Mouse (Mus musculus) adrenal gland, postnatal 14 days (tissue): Measurements from ENCODE around the gene Cdrt4. TPM values are rescaled to one million over a fixed set of nuclear protein-coding genes. Genes with fewer than 3 reads are reported as not detected.

ENCODE experiments used
- DNase-seq: peaks from one replicate; pipeline ENCODE4 v3.0.0; 2021; ENCODE audit warnings: mixed read lengths
- total RNA-seq: library from RNA; stranded (reverse); gene quantifications from 2 replicates; pipeline ENCODE4 v1.2.3, GENCODE M21; 2021

Cdrt4 gene
- total RNA-seq, 1 experiment from 2014 or later: not detected

GRCm38 (mm10) chr11:62943538-62943937, 7.5 kb upstream of the Cdrt4 start:
- no peak for DNase-seq

- DNase-seq: no peak
Observed at GRCm38 (mm10) chr11:62945514-62945913, 5.5 kb upstream of the Cdrt4 start.

GRCm38 (mm10) chr11:62949548-62949947, 1.4 kb upstream of the Cdrt4 start:
- no peak for DNase-seq

GRCm38 (mm10) chr11:62954766-62955165, 3.8 kb downstream of the Cdrt4 start:
- DNase-seq: peak; percentile 28

GRCm38 (mm10) chr11:62955186-62955585, 4.2 kb downstream of the Cdrt4 start:
- no peak for DNase-seq

GRCm38 (mm10) chr11:62955776-62956175, 4.8 kb downstream of the Cdrt4 start:
- DNase-seq: no peak

GRCm38 (mm10) chr11:62957626-62958180, 6.7 kb downstream of the Cdrt4 start:
- DNase-seq: no peak

GRCm38 (mm10) chr11:62963292-62963691, 12.3 kb downstream of the Cdrt4 start:
- DNase-seq: no peak

- DNase-seq: no peak
Observed at GRCm38 (mm10) chr11:62966424-62966764, 15.4 kb downstream of the Cdrt4 start.

GRCm38 (mm10) chr11:62966765-62967633, 16.0 kb downstream of the Cdrt4 start:
- DNase-seq: peak; percentile 46

- no peak for DNase-seq
Observed at GRCm38 (mm10) chr11:62977176-62977575, 26.2 kb downstream of the Cdrt4 start.

GRCm38 (mm10) chr11:62978886-62979285, 27.9 kb downstream of the Cdrt4 start:
- no peak for DNase-seq

GRCm38 (mm10) chr11:62981729-62982128, 30.7 kb downstream of the Cdrt4 start:
- no peak for DNase-seq

- DNase-seq: no peak
Observed at GRCm38 (mm10) chr11:62983793-62984192, 32.8 kb downstream of the Cdrt4 start.

GRCm38 (mm10) chr11:62984365-62984764, 33.4 kb downstream of the Cdrt4 start:
- DNase-seq: no peak

- no peak for DNase-seq
Observed at GRCm38 (mm10) chr11:62985075-62985474, 34.1 kb downstream of the Cdrt4 start.

GRCm38 (mm10) chr11:62986578-62986977, 35.6 kb downstream of the Cdrt4 start:
- DNase-seq: no peak

GRCm38 (mm10) chr11:62990150-62990685, 39.2 kb downstream of the Cdrt4 start:
- DNase-seq: no peak

GRCm38 (mm10) chr11:62990811-62991210, 39.8 kb downstream of the Cdrt4 start:
- no peak for DNase-seq

- no peak for DNase-seq
Observed at GRCm38 (mm10) chr11:62992545-62993242, 41.7 kb downstream of the Cdrt4 start.

- no peak for DNase-seq
Observed at GRCm38 (mm10) chr11:62995066-62995754, 44.2 kb downstream of the Cdrt4 start.

- no peak for DNase-seq
Observed at GRCm38 (mm10) chr11:62995755-62996521, 44.9 kb downstream of the Cdrt4 start.
